Mouse (Mus musculus) bone marrow, adult 2 months (tissue): ENCODE results near the gene Zdhhc18.

Experiments
- CTCF ChIP-seq: fragments of 200-500 bp; IDR thresholded peaks from 2 replicates; pipeline ENCODE4 v1.5.1; 2011; ENCODE audit warnings: low read length, control low read depth; ENCODE audit not compliant: control insufficient read depth, insufficient read depth
- POLR2A ChIP-seq: fragments of 200-500 bp; IDR thresholded peaks from 2 replicates; pipeline ENCODE4 v1.6.1; 2011; ENCODE audit warnings: low read depth, mild to moderate bottlenecking, control low read depth, low read length, borderline replicate concordance; ENCODE audit not compliant: control insufficient read depth

- TF ChIP-seq CTCF (no peak), POLR2A (no peak)
Measured at GRCm38 (mm10) chr4:133675594-133676016, 25.7 kb upstream of the Zdhhc18 start.
